Mouse (Mus musculus): ENCODE measurements at regions not wholly inside any gene's neighbourhood (a gene's known extent, or its start where the extent isn't known, plus 50 kb on each side); places are given as distances from the start of the nearest gene placed in this dataset.

DNA sequence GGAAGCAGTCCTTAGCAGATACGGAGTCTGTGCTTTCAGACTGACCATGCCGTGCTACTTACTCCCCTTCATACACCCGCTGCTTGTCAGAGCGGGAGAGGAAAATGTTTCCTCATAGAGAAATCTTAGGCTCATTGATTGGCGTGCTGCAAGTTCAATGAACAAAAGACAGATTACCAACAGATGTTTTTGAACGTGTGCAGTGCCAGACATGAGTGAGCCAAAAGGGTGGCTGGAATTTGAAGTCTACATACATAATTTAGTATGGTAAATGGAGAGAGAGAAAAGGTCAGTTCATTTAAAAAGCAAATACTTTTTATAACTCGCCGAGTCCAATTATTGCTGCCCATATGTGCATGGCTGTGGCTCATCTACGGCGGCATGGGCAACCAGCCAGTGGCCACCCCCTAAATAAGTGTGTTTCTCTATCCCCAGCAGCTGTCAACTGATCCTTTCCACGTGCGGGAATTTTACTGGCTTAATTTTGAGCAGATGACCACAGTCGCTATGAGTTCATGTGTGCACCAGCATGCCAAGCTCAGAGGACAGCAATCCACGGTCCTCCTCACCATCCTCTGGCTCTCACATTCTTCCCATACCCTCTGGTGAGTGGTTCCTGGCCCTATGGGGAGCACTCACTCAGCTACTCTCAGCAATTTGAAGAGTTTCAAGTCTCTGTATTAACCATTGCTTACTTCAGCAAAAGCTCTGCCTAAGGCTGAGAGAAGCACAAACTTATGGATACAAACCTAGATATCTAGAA is 80.3 kb downstream of the Npy1r start:
- ATAC-seq (replicated peaks; ENCODE audit: insufficient number of reproducible peaks, low FRiP score, low TSS enrichment): no peak

DNA sequence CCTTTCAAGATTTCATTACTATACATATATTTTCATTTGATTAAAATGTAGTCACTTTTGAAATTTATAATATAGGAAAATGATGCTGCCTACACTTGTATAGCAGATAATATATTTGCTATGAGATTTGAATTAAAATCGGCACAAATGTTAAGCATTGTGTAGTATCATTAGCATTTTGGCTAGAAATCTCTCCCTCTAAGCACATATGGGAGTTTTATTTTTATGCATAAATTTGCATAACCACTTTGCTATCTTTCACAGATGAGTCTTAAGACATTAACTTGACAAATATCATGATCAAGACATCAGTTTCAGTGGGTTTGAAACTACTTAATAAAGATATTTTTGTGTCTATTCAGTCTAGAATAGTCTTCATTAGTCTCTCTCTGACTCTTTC is 80.4 kb upstream of the Naf1 start:
- Histone ChIP-seq H3K27ac (ENCODE audit: low read depth, low read length) (no peak overlapping the region), H3K4me1 (ENCODE audit: control insufficient read depth, insufficient read depth, low read length) (no peaks in the 10 kb centered on the region), H3K9ac (ENCODE audit: low read depth, low read length) (no peak overlapping the region), H3K4me2 (no peak overlapping the region), H3K36me3 (ENCODE audit: control insufficient read depth, insufficient read depth, low read length) (no peaks in the 10 kb centered on the region), H3K9me3 (replicated peaks; ENCODE audit: control insufficient read depth, low read length) (no peaks in the 10 kb centered on the region), H3K27me3 (ENCODE audit: control insufficient read depth, insufficient read depth, low read length) (no peaks in the 10 kb centered on the region), H3K4me3 (ENCODE audit: low read depth, low read length) (no peak overlapping the region)
- WGBS (ENCODE audit: insufficient replicate concordance): 79% methylated on average over 1 of the region's 1 CpGs
- ATAC-seq (replicated peaks; ENCODE audit: insufficient number of reproducible peaks, low FRiP score, low TSS enrichment): no peak

More for the DNA sequence above, 80.3 kb downstream of the Npy1r start:
- Histone ChIP-seq H3K27me3 (ENCODE audit: control insufficient read depth, insufficient read depth, low read length) (no peaks in the 10 kb centered on the region), H3K9me3 (replicated peaks; ENCODE audit: control insufficient read depth, low read length) (no peaks in the 10 kb centered on the region), H3K4me1 (ENCODE audit: control insufficient read depth, insufficient read depth, low read length) (peaks cover 4% of the 10 kb centered on the region), H3K36me3 (ENCODE audit: control insufficient read depth, insufficient read depth, low read length) (no peaks in the 10 kb centered on the region), H3K4me3 (ENCODE audit: low read depth, low read length) (no peak overlapping the region), H3K4me2 (no peak overlapping the region), H3K9ac (ENCODE audit: low read depth, low read length) (no peak overlapping the region), H3K27ac (ENCODE audit: low read depth, low read length) (no peak overlapping the region)
- 69% methylated on average over 14 of the region's 14 CpGs for WGBS (ENCODE audit: insufficient replicate concordance)

GRCm38 (mm10) chr8:66782656-66783055 is 77.4 kb upstream of the Naf1 start:
- Histone ChIP-seq H3K27me3 (ENCODE audit: control insufficient read depth, insufficient read depth, low read length) (no peaks in the 10 kb centered on the region), H3K36me3 (ENCODE audit: control insufficient read depth, insufficient read depth, low read length) (no peaks in the 10 kb centered on the region), H3K9me3 (replicated peaks; ENCODE audit: control insufficient read depth, low read length) (no peaks in the 10 kb centered on the region), H3K4me2 (no peak overlapping the region), H3K9ac (ENCODE audit: low read depth, low read length) (no peak overlapping the region), H3K4me1 (ENCODE audit: control insufficient read depth, insufficient read depth, low read length) (no peaks in the 10 kb centered on the region), H3K4me3 (ENCODE audit: low read depth, low read length) (no peak overlapping the region), H3K27ac (ENCODE audit: low read depth, low read length) (no peak overlapping the region)
- 63% methylated on average over 2 of the region's 2 CpGs for WGBS (ENCODE audit: insufficient replicate concordance)
- no peak for ATAC-seq (replicated peaks; ENCODE audit: insufficient number of reproducible peaks, low FRiP score, low TSS enrichment)

DNA sequence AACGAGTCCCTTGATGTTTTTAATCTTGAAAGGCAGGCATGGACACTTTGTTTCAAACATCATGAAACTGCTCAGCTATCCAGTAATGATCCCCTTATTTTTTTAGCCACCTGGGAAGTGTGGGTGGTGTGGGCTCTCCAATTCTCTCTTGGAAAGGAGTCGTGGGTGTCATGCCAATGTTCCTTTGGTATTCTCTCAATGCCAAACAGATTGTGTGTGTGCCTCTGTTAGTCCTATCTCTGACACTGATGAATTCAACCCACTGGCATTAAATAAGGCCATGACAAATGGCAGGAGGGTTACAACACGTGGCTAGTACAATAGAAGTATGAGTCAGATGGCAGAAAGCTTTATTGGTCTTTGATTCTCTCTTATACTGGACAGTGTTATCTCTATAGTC is 74.0 kb upstream of the Naf1 start:
- Histone ChIP-seq H3K9ac (ENCODE audit: low read depth, low read length) (no peak overlapping the region), H3K4me2 (no peak overlapping the region), H3K27me3 (ENCODE audit: control insufficient read depth, insufficient read depth, low read length) (no peaks in the 10 kb centered on the region), H3K4me1 (ENCODE audit: control insufficient read depth, insufficient read depth, low read length) (no peaks in the 10 kb centered on the region), H3K4me3 (ENCODE audit: low read depth, low read length) (no peak overlapping the region), H3K9me3 (replicated peaks; ENCODE audit: control insufficient read depth, low read length) (no peaks in the 10 kb centered on the region), H3K36me3 (ENCODE audit: control insufficient read depth, insufficient read depth, low read length) (no peaks in the 10 kb centered on the region), H3K27ac (ENCODE audit: low read depth, low read length) (no peak overlapping the region)
- ATAC-seq (replicated peaks; ENCODE audit: insufficient number of reproducible peaks, low FRiP score, low TSS enrichment): no peak
- WGBS (ENCODE audit: insufficient replicate concordance): 63% methylated on average over 3 of the region's 3 CpGs

Data from heart, embryonic 11.5 days (tissue).